Mouse (Mus musculus): ENCODE data around the gene Abca3. TPM values are rescaled to one million over a fixed set of nuclear protein-coding genes. Genes with fewer than 3 reads are reported as not detected.
"Not testable (repeated sequence)": the region's sequence is repeated elsewhere in the genome, so short reads cannot be mapped to it uniquely, and the experiment has no call there.

The Abca3 gene
- total RNA-seq, 1 experiment from 2014 or later: 29.2 TPM

DNA sequence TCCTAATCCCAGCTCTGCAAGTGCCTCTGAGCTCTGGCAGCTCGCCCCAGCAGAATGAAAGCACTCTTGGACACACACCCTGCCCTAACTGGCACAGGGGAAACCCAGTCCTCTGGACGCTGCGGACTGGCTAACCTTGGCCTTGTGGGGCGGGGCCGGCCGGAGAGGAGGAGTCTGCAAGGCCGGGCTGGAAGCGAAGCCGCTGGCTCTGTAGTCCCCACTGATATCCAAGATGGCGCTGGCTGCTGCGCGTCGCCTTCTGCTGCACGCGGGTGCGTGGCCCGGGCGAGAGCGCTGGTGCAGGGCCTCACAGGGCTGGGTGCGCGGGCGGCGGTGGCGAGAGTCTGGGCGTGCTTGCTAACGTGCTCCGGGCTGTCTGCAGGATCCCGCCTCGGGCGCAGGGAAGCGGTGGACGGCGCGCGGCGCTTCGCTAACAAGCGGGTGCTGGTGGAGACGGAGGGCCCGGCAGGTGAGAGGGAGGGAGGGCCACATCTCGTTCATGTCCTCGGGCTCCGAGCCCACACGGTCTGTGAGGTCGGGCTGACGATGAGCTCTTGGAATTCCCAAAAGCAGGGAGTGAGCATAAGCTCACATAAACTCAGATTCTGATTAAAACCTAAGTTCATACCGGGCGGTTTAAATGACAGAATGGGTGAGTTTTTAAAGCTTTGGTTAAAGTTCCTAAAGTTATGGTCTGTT lies 74.9 kb downstream of the Abca3 start, which contains the start of gene Eci1:
Gene Eci1 (plus strand): TSS at position 171 of the 699 bp plus-strand sequence.
- peak; percentile 98 for ATAC-seq (replicated peaks; ENCODE audit: insufficient number of reproducible peaks, low FRiP score, low TSS enrichment, poor library complexity, severe bottlenecking)

DNA sequence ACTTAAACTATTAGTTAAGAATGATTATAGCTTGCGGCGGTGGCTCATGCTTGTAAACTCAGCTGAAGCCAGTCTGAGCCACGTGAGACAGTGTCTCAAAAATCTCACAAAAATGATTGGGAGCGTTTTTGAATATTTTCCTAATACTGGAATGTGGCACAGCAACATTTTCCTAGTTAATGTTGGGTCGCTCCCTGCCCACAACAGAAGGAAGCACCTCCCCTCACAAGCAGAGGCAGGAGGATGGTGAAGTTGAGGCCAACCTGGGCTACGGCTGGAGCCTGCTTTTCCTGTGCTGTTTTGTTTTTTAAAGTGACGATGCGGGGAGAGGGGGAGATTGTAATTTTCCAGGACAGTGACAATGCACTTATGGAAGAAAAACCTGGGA lies 75.4 kb downstream of the Abca3 start:
- ATAC-seq (replicated peaks; ENCODE audit: insufficient number of reproducible peaks, low FRiP score, low TSS enrichment, poor library complexity, severe bottlenecking): no peak

DNA sequence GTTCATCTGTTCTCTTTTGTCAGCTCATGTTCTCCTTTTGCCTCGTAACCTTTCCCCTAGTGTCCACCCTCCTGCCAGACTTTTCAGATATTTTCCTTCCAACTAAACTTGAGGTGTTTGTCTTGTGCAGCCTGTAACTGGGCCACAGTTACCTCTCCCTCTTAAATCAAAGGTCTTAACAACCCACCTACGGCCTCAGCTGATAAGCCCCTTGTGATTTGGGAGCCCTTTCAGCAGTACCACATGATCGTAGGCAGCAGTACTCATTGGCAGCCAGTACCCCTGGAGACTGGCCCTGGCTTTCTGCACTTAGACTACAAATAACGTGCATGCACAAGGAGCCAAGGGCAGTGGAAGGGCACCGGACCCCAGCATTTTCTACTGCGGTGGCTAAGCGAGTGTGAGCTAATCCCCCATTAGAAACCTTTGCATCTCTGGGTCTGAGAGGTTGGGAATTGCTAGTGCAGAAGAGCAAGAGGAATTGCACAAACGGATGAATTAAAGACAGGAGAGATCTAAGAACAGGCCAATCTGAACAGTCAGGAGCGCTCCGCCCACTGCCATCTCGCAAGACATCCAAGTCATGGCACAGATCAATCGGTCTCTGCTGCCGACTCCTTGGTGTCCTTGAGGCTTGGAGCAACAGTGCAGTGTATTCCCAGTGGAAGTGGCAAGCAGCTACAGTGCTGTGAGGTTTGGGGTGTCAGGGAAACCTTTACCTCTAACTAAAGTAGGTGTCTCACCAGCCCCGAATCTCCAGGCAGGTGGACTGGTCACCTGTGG lies 77.6 kb downstream of the Abca3 start:
- ATAC-seq (replicated peaks; ENCODE audit: insufficient number of reproducible peaks, low FRiP score, low TSS enrichment, poor library complexity, severe bottlenecking): no peak

DNA sequence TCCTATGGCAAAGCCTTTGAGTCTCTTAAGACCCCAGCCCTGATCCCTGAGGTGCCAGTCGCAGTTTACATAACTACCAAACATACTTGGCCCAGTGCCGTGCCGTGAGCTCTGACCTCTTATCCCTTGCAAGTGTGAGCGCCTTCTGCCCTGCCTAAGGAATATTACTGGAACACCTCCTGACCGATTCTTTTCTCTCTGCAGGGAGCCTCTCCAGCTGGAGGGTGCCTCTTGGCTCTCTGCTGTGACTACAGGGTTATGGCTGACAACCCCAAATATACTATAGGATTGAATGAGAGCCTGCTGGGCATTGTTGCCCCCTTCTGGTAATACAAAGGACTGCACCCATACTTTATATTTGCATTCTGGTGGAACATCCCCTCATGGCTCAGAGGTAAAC lies 85.3 kb downstream of the Abca3 start:
- peak; percentile 79 for ATAC-seq (replicated peaks; ENCODE audit: insufficient number of reproducible peaks, low FRiP score, low TSS enrichment, poor library complexity, severe bottlenecking)

DNA sequence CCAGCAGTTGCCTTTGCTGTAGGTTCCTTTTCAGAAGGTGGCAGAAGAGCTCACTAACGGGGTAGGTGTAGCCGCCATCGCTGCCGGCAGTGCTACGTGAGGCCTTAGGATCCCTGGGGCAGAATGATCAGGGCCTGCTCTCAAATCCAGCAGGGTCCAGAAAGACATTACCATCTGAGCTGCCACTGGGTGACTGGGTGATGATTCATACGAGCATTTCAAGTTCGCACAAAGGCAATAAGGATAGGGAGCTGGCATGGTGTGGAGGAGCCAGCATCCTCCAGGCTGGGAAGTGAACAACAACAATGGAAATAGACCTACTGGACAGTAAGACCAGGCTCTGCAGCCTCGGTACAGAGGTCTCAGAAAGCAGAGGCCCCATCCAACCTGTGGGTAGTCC lies 88.6 kb downstream of the Abca3 start:
- no peak for ATAC-seq (replicated peaks; ENCODE audit: insufficient number of reproducible peaks, low FRiP score, low TSS enrichment, poor library complexity, severe bottlenecking)

DNA sequence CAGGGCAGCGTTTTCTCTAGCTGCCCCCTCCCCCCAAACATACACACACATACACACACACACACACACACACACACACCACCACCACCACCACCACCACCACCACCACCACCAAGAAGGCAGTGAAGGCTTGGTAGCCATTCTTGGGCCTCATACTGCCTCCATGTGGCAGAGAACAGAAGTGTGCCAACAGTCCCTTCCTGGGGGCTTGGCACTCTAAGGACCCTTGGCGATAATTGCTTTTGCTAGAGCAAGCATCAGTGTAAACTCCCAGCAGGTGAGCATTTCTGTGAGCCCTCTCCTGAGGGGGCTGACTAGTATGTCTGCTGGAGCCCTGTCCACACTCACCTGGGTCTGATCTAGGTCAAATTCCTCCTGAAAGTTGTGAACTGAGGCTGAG lies 89.4 kb downstream of the Abca3 start:
- ATAC-seq (replicated peaks; ENCODE audit: insufficient number of reproducible peaks, low FRiP score, low TSS enrichment, poor library complexity, severe bottlenecking): no peak

DNA sequence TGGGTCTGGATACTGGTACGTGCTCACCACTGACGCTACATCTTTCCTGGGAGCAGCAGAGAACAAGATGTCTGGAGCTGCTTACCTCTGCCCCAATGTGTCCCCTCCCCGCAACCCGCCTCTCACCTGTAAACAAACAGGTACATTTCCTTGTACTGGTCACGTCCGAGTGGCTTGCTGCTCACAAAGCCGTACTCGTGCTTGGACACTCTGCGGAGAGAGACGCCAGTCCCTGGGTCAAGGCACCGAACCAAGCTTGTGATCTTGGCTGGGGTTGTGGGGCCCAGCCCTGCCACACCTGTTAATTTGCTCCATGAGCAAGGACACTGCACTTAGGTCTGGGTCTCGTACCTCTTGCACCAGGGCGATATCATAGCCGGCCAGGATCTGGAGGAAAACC lies 90.4 kb downstream of the Abca3 start:
- ATAC-seq (replicated peaks; ENCODE audit: insufficient number of reproducible peaks, low FRiP score, low TSS enrichment, poor library complexity, severe bottlenecking): no peak

DNA sequence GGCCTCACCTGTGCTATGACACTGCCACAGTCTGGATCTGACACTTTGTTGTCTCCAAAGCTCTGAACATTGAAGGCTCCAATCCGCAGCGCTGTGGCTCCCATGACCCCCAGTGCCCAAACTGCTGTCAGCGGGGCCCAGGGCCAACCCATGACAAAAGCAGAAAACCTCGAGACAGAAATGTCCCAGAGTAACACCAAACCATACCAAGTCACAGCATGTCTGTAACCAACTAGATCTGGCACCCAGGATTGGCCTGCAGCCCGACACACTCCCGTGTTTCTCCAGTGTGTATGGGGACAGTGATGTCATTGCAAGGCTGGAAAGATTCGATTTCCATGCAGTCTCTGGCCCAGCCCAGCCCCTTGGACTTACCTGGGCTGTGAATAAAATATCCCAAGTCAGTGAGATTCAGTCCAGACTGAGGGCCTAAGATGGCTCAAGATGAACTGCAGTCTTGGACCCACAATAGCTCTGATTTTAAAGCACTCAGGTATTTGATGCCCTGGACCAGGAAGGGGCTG lies 90.9 kb downstream of the Abca3 start, which contains the start of gene Dnase1l2:
Gene Dnase1l2 (minus strand): TSS at position 474 of the 524 bp plus-strand sequence.
- ATAC-seq (replicated peaks; ENCODE audit: insufficient number of reproducible peaks, low FRiP score, low TSS enrichment, poor library complexity, severe bottlenecking): no peak

DNA sequence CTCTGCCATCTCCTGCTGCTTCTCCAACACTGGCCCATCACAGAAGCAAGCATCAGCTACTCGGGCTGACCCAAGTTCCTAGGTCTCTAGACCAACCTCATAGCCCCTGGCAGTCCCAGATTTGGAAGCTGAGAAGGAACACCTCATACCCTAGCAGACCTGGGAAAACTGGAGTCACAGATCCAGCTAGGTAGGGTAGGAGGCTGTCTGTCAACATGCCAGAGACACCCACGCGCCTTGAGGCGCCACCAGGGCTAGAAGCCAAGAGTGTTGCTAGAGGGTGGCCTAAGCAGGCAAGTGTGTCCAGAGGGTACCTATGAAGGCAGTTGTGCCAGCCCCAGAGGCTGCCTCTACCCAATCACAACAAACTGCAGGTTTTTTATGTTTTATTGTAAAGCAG lies 91.7 kb downstream of the Abca3 start:
- no peak for ATAC-seq (replicated peaks; ENCODE audit: insufficient number of reproducible peaks, low FRiP score, low TSS enrichment, poor library complexity, severe bottlenecking)

DNA sequence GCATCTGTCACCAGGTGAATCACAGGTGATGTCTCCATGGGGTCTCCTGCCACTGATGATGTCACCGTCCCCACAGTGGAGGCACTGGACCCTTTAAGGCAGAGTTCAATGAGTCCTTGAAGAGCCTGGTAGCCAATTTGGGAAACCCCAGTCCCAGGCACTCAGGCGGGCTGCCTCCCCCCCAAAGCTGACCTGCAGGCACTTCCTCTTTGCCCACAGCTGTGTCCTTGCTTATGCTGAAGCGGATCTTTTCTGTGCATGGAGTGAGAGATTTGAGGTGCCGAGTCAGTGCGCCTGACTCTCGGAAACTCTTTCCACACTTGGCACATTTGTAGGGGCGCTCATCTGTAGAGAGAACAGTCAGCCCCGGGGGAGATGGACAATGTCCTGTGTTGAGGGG lies 94.8 kb downstream of the Abca3 start:
- ATAC-seq (replicated peaks; ENCODE audit: insufficient number of reproducible peaks, low FRiP score, low TSS enrichment, poor library complexity, severe bottlenecking): no peak

DNA sequence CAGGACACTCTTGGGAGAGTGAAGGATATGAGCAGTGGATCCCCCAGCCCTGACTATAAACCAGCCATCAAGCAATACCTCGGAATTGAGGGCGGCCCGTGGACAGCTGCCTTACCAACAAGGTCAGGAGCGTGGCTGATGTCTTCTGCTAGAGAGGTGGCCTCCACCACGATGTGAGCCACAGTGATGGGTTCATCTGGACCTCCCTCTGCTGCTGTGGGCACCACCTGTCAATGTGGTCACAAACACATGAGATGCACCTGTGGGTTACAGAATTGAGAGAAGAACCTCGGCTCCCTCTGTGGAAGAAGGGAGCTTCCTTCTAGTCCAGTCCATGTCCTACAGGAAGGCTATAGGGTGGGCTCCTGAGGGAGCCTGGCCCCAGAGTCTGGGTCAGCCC lies 97.8 kb downstream of the Abca3 start:
- no peak for ATAC-seq (replicated peaks; ENCODE audit: insufficient number of reproducible peaks, low FRiP score, low TSS enrichment, poor library complexity, severe bottlenecking)

DNA sequence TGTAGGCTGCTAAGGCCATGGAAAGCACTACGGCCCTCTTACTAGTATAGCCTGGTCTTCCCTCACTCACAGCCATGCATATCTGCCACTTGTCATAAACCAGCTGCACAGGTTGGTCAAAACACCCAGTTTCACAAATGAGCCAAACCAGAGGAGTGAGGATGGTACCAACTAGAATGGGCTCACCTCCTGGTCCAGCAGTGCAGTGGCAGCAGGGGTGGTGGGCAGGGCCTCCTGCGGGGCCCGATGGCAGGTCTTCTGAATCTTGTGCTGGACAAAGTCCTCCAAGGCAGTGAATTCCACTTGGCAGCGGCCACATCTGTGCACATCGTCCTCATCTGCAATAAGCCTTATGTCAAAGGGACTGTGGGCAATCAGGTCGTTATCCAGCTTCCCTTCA lies 99.5 kb downstream of the Abca3 start:
- ATAC-seq (replicated peaks; ENCODE audit: insufficient number of reproducible peaks, low FRiP score, low TSS enrichment, poor library complexity, severe bottlenecking): no peak

DNA sequence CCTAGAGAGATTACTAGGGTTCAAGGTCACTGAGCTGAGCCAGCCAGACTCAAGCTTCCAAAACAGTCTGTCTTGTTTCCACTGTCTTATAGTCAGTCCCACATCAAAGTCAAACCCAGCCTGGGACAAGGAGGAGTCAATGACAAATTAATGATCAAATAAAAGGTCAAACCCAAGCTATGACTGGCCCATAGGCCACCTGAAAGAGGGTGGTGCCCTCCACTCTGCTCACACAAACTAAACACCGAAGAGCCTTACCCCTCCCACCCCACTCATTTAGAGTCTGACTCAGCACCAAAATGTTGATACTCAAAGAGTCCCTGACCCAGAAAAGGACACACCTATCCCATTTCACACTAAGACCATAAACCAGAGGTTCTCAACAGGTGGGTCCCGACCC lies 101.6 kb downstream of the Abca3 start:
- ATAC-seq (replicated peaks; ENCODE audit: insufficient number of reproducible peaks, low FRiP score, low TSS enrichment, poor library complexity, severe bottlenecking): no peak

DNA sequence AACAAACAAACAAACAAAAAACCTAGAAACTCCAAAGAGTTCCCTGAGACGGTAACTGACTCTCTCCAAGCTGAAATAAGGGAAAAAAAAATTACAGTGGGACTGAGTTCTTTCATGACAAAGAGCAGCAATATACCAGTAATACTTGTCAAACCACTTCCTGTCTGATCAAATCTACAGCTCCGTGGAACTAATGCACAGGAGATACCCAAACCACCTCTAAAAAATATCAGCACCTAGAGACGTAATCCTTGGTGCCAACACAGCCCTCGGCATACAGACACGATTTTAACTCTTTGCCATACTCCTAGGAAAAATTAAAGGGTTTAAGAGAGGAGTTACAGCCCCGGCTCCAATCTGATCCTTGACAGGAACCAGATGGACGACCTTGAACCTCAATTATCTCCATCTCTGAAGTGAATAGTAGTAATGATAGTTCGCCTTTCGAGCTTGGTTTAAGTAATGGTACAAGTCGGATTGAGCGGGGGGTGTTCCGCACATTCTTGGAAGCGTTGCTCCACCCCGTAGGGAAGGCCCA lies 102.5 kb downstream of the Abca3 start:
- ATAC-seq (replicated peaks; ENCODE audit: insufficient number of reproducible peaks, low FRiP score, low TSS enrichment, poor library complexity, severe bottlenecking): no peak

DNA sequence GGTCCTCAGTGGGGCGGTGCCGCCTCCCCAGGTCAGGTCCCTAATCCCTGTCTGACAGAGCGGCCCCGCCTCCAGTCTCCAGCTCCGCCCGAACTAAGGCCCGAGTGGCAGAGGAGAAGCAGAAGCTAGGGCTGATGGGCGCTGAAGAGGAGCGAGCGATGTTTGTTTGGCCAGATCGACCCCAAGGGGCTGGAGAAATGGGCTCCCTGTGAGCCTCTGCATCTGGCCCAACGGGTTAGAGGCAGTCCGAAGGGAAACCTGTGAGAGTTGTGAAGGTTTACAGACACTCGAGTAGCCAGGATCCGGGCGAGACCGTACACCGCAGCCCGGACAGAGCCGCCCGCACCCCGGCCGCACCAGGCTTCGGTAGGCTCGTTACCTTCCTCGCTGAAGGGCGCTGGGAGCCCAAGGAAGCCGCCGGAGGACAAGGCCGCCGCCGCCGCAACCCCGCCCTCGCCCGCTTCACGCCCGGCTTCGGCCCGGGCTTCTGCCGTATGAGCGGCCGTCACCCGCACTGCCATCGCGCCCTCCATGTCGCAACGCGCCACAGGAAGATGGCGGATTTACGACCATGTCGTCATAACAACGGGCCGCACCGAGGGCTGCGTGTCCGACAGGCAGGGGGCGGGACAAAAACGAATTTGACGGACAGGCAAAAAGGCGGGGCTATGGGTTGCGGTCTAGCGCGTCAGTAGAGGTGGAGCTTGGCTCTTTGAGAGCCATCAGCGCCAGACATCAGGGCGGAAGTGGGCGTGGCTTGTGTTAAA lies 103.2 kb downstream of the Abca3 start:
- ATAC-seq (replicated peaks; ENCODE audit: insufficient number of reproducible peaks, low FRiP score, low TSS enrichment, poor library complexity, severe bottlenecking): peak; percentile 97

DNA sequence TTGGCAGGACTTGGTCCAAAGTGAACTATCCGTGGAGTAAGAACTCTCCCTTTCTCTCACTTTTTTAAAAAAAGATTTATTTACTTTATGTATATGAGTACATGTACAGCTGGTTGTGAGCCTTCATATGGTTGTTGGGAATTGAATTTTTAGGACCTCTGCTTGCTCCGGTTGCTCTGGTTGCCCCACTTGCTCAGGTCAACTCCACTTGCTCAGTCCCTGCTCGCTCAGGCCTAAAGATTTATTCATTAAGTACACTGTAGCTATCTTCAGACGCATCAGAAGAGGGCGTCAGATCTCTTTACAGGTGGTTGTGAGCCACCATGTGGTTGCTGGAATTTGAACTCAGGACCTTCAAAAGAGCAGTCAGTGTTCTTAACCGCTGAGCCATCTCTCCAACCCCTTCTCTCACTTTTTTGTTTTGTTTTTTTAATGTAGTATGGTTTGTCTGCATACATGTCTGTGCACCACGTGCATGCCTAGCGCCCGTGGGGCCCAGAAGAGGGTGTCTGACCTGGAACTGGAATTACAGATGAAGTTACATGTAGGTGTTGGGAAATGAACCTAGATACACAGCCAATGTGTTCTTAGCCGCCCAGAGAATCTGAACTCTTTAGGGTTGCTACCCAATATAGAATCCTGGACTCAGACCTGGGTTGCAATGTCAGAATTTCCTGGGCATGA lies 103.9 kb downstream of the Abca3 start:
- not testable (repeated sequence) for ATAC-seq (replicated peaks; ENCODE audit: insufficient number of reproducible peaks, low FRiP score, low TSS enrichment, poor library complexity, severe bottlenecking)

Measured in monocyte, adult 5-6 weeks (primary cell).